Mouse (Mus musculus) G1E (cell line): ENCODE data around the gene Cnnm3. TPM values are rescaled to one million over a fixed set of nuclear protein-coding genes. Genes with fewer than 3 reads are reported as not detected.

Experiments
- ATAC-seq: 2 replicates; pipeline ENCODE4 v1.8.0; 2016; ENCODE audit warnings: mild to moderate bottlenecking; ENCODE audit not compliant: insufficient number of reproducible peaks, poor library complexity, low FRiP score, severe bottlenecking; ENCODE audit errors: extremely low read depth
- DNase-seq: peaks from one replicate; pipeline ENCODE4 v3.0.0; 2012; ENCODE audit warnings: low spot score
- H3K27me3 ChIP-seq: 2 replicates; pipeline ENCODE4 v1.6.1; 2012; ENCODE audit warnings: mild to moderate bottlenecking, low read length, inconsistent platforms; ENCODE audit not compliant: insufficient read depth
- H3K36me3 ChIP-seq: replicated peaks from 2 replicates; pipeline ENCODE3; 2012; ENCODE audit warnings: mild to moderate bottlenecking, inconsistent platforms
- H3K4me1 ChIP-seq: 2 replicates; pipeline ENCODE4 v1.6.1; 2012; ENCODE audit warnings: low read depth, low read length, inconsistent platforms, mixed read lengths; ENCODE audit not compliant: insufficient read depth
- H3K4me3 ChIP-seq: 2 replicates; pipeline ENCODE4 v1.5.1; 2012; ENCODE audit warnings: low read depth, mild to moderate bottlenecking, inconsistent platforms, low read length, moderate library complexity, mixed read lengths
- H3K9me3 ChIP-seq: replicated peaks from 2 replicates; pipeline ENCODE4 v1.6.1; 2012; ENCODE audit warnings: inconsistent platforms
- CTCF ChIP-seq: IDR thresholded peaks from 2 replicates; pipeline ENCODE4 v1.5.1; 2012; ENCODE audit warnings: low read depth, low read length, inconsistent platforms, mixed read lengths
- GATA1 ChIP-seq: IDR thresholded peaks from 2 replicates; pipeline ENCODE4 v1.6.1; 2012; ENCODE audit warnings: borderline replicate concordance, low read length, inconsistent platforms, mixed read lengths
- GATA2 ChIP-seq: IDR thresholded peaks from 2 replicates; pipeline ENCODE4 v1.6.1; 2012; ENCODE audit warnings: low read depth, low read length, inconsistent platforms, borderline replicate concordance
- POLR2AphosphoS5 ChIP-seq: IDR thresholded peaks from 2 replicates; pipeline ENCODE4 v1.6.1; 2012; ENCODE audit warnings: low read depth, low read length, inconsistent platforms; ENCODE audit not compliant: insufficient replicate concordance
- TAL1 ChIP-seq: conservative IDR thresholded peaks from 2 replicates; pipeline ENCODE4 v1.6.1; 2012; ENCODE audit warnings: low read depth, low read length, inconsistent platforms, mixed read lengths
- polyA plus RNA-seq: library from polyadenylated mRNA; stranded (reverse); fragments of >175 nt; gene quantifications from 2 replicates; pipeline ENCODE4 v1.2.3, GENCODE M21; 2012
- total RNA-seq, 2 experiments: library from RNA; stranded (forward) in 1 of 2; stranded (reverse) in 1 of 2; fragments of 200-1000 nt in 1 of 2; fragments of >200 nt in 1 of 2; fragmentation: Nextera tagmentation in 1 of 2; gene quantifications; 2 replicates each; pipeline ENCODE4 v1.2.3; 2014 to 2017

Cnnm3 gene
- total and polyA plus RNA-seq, 3 experiments, result 7.5 to 39.0 (median 28.2) TPM

- DNase-seq, result no peak
- no peak overlapping the region for H3K4me3 ChIP-seq
- peaks cover 8% of the 10 kb centered on the region for H3K4me1 ChIP-seq
- H3K9me3 ChIP-seq, result no peaks in the 10 kb centered on the region
- TF ChIP-seq GATA2, result no peak
- no peak for TF ChIP-seq CTCF
- no peak for TF ChIP-seq TAL1
- TF ChIP-seq POLR2AphosphoS5, result no peak
- 0 out of 2 replicates have a peak, but pooled peaks cover 2% of the 10 kb centered on the region for H3K27me3 ChIP-seq
- peaks cover 19% of the 10 kb centered on the region for H3K36me3 ChIP-seq
- ATAC-seq, result no peak
These were observed 27.8 kb upstream of the Cnnm3 start for GRCm38 (mm10) chr1:36483825-36484224.

- H3K4me3 ChIP-seq, result no peak overlapping the region
- no peaks in the 10 kb centered on the region for H3K9me3 ChIP-seq
- DNase-seq, result no peak
- 0 out of 2 replicates have a peak, but pooled peaks cover 2% of the 10 kb centered on the region for H3K27me3 ChIP-seq
- peaks cover 14% of the 10 kb centered on the region for H3K36me3 ChIP-seq
- H3K4me1 ChIP-seq, result peaks cover 8% of the 10 kb centered on the region
- TF ChIP-seq CTCF, result no peak
- no peak for ATAC-seq
These were observed 26.6 kb upstream of the Cnnm3 start for GRCm38 (mm10) chr1:36485080-36485479.

DNA sequence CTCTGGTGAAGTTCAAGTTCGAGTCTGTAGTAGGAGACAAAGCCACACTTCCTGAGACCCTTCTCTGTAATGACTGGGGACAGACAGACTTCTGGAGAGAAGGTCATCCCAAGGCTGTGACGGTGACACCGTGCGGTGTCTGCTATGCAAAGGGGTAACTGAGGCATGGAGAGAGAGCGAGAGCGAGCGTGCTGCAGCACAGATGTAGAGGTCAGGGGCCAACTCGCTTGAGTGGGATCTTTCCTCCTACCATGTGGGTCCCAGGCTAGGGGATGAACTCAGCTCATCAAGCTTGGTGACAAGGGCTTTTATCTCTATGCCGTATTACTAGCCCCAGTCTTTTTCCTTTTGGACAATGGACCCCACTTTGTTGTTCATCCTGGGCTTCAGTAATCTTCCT lies 24.6 kb upstream of the Cnnm3 start:
- ATAC-seq, result no peak
- TF ChIP-seq TAL1 (no peak), POLR2AphosphoS5 (no peak), GATA2 (no peak), GATA1 (no peak), CTCF (no peak)
- H3K36me3 ChIP-seq, result peaks cover 13% of the 10 kb centered on the region
- no peak for DNase-seq
- no peak overlapping the region for H3K4me3 ChIP-seq
- H3K4me1 ChIP-seq, result peaks cover 7% of the 10 kb centered on the region
- 0 out of 2 replicates have a peak, but pooled peaks cover under 1% of the 10 kb centered on the region for H3K27me3 ChIP-seq
- H3K9me3 ChIP-seq, result no peaks in the 10 kb centered on the region

DNA sequence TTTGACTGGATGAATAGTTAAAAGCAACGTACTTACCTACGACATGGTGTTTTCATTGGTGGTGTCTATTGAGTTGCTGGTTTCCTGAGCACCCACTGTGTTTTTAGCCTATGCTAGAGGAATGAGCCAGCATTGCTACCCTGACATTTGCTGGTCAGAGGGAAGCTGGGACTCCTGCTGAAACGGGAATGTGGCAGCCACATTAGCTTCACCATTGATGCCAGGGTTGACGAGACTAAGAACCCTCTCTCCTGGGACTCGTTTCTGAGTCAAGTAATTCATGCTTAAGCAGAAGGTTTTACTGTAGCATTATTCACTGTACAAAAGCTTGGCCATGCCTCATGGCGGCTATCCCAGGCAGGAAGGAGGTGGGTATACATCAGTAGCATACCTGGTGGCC lies 22.0 kb upstream of the Cnnm3 start:
- ATAC-seq, result no peak
- no peak for TF ChIP-seq GATA1
- TF ChIP-seq POLR2AphosphoS5, result no peak
- TF ChIP-seq GATA2, result no peak
- no peak for TF ChIP-seq TAL1
- Histone ChIP-seq H3K27me3 (peaks cover 6% of the 10 kb centered on the region; the same call in 1 of the 2 replicates), H3K4me1 (peaks cover 7% of the 10 kb centered on the region), H3K36me3 (peaks cover 10% of the 10 kb centered on the region), H3K9me3 (no peaks in the 10 kb centered on the region), H3K4me3 (no peak overlapping the region)
- DNase-seq, result no peak

DNA sequence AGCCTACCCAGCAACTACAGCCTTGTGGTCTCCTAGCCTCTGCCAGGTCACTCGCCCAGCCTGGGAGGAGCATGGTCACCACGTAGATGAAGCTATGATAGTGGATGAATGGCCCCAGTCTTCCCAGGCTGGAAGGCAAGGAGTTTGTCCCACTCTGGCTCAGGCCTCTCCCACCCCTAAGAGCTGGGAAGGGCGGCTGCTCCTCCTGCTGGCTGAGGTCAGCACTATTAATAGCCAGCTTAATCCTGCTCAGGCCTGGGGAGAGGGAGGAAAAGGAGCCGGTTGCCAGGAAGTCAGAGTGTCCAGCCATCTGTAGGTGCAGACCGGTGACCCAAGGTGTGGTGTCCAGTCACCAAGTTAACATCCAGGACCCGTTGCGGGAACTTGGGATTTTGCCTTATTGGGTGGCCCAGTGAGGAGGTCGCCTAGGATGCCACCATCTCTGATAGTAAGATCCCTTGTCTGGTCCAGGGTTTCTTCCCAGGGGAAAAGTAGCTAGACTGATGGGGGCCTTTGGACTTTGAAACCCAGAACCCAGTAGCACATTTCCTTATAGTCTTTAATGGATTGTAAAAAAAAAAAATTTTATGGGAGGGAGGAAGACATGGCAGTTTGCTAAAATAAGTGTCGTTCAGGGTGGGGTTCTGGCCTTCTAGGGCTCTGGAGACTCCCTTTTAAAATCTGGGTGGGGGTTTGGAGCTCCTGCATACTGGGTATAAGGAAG lies 19.1 kb upstream of the Cnnm3 start:
- Histone ChIP-seq H3K36me3 (peaks cover 3% of the 10 kb centered on the region), H3K4me1 (peaks cover 5% of the 10 kb centered on the region), H3K27me3 (peaks cover 16% of the 10 kb centered on the region; the same call in 1 of the 2 replicates), H3K9me3 (no peaks in the 10 kb centered on the region), H3K4me3 (no peak overlapping the region)
- DNase-seq (no peak), ATAC-seq (no peak)
- TF ChIP-seq CTCF (no peak), POLR2AphosphoS5 (no peak), TAL1 (no peak), GATA1 (no peak), GATA2 (no peak)

DNA sequence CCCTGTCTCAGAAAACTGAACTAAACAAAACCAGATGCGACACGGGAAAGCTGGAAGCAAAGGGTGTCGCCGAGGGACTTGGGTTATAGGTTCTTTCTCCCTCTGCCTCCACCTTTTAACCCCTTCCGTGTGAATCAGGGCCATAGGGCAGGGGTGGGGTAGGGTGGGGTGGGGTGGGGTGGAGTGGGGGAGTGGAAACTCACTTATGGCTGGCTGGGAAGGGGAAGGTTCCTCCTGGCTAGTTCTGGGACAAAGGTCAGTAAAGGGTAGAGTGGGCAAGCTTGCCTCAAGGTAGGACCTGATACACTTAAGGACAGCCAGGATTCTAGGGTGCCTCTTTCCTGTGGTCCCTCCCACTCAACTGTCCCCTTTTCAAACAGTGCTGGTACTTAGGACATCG lies 18.4 kb upstream of the Cnnm3 start:
- no peak for TF ChIP-seq TAL1
- no peak for TF ChIP-seq POLR2AphosphoS5
- no peak for TF ChIP-seq GATA2
- no peak for DNase-seq
- H3K27me3 ChIP-seq, result peaks cover 16% of the 10 kb centered on the region; the same call in 1 of the 2 replicates

DNA sequence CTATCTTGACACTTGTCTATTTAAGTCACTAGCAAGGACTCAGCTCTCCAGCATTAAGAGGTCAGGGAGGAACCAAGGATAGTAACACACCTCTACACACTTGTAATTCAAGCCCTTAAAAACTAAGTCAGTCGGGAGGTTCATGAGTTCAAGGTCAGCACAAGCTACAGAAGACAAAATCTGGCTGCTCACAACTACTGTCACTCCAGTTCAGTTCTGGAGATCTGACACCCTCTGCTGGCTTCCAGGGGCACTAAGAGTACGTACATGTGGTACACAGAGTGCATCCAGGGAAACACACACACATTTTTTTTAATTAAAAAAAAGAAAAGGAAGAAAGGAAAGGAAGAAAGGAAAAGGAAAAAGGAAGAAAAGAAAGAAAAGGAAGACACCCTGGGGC lies 14.9 kb upstream of the Cnnm3 start:
- no peak overlapping the region for H3K4me3 ChIP-seq

More for the DNA sequence above, 18.4 kb upstream of the Cnnm3 start:
- H3K9me3 ChIP-seq, result no peaks in the 10 kb centered on the region
- H3K4me1 ChIP-seq, result peaks cover 5% of the 10 kb centered on the region
- H3K36me3 ChIP-seq, result peaks cover 6% of the 10 kb centered on the region
- no peak overlapping the region for H3K4me3 ChIP-seq
- no peak for ATAC-seq

More for the DNA sequence above, 14.9 kb upstream of the Cnnm3 start:
- Histone ChIP-seq H3K27me3 (peaks cover 16% of the 10 kb centered on the region; the same call in 1 of the 2 replicates), H3K9me3 (no peaks in the 10 kb centered on the region), H3K4me1 (peaks cover 5% of the 10 kb centered on the region), H3K36me3 (peaks cover 37% of the 10 kb centered on the region)
- TF ChIP-seq TAL1 (no peak), GATA1 (no peak), POLR2AphosphoS5 (no peak), CTCF (no peak), GATA2 (no peak)
- DNase-seq (no peak), ATAC-seq (no peak)
